Mouse (Mus musculus) cortical plate, adult 2 months (tissue): ENCODE data around the gene Fuca1. TPM values are rescaled to one million over a fixed set of nuclear protein-coding genes. Genes with fewer than 3 reads are reported as not detected.
"Not testable (repeated sequence)": the region's sequence is repeated elsewhere in the genome, so short reads cannot be mapped to it uniquely, and the experiment has no call there.

Experiments
- H3K27ac ChIP-seq: fragments of 200-500 bp; 2 replicates; pipeline ENCODE4 v1.5.1; 2012; ENCODE audit warnings: low read length, control low read depth, inconsistent platforms; ENCODE audit not compliant: insufficient read depth
- H3K4me1 ChIP-seq: fragments of 200-500 bp; 2 replicates; pipeline ENCODE4 v1.6.1; 2011; ENCODE audit warnings: low read length; ENCODE audit not compliant: control insufficient read depth, insufficient read depth
- H3K4me3 ChIP-seq: fragments of 200-500 bp; 2 replicates; pipeline ENCODE4 v1.5.1; 2011; ENCODE audit warnings: mild to moderate bottlenecking, low read length, control low read depth; ENCODE audit not compliant: insufficient read depth
- CTCF ChIP-seq: fragments of 200-500 bp; IDR thresholded peaks from 2 replicates; pipeline ENCODE4 v1.5.1; 2011; ENCODE audit warnings: mild to moderate bottlenecking, control low read depth, low read length; ENCODE audit not compliant: insufficient read depth; ENCODE audit errors: extremely low read depth
- POLR2A ChIP-seq: fragments of 200-500 bp; IDR thresholded peaks from 2 replicates; pipeline ENCODE4 v1.6.1; 2011; ENCODE audit warnings: mild to moderate bottlenecking, low read length, control low read depth; ENCODE audit not compliant: insufficient read depth; ENCODE audit errors: extremely low read depth
- polyA plus RNA-seq: library from polyadenylated mRNA; depleted of rRNA; stranded (reverse); fragments of >200 nt; gene quantifications from 2 replicates; pipeline ENCODE4 v1.2.3, GENCODE M21; 2012

Fuca1 gene
- polyA plus RNA-seq, 1 experiment: 37.8 TPM

- peaks cover 3% of the 10 kb centered on the region; the same call in 1 of the 2 replicates for H3K4me1 ChIP-seq
- no peak for TF ChIP-seq POLR2A
- TF ChIP-seq CTCF: no peak
- H3K4me3 ChIP-seq: no peak overlapping the region; the same call in 1 of the 2 replicates
- H3K27ac ChIP-seq: no peak overlapping the region
Observed at GRCm38 (mm10) chr4:135970585-135970984, 50.0 kb downstream of the Fuca1 start.

GRCm38 (mm10) chr4:135971805-135972555 lies 51.4 kb downstream of the Fuca1 start:
- H3K4me3 ChIP-seq: peak overlapping the region; percentile 40
- peaks cover 3% of the 10 kb centered on the region; the same call in 1 of the 2 replicates for H3K4me1 ChIP-seq
- TF ChIP-seq POLR2A (no peak), CTCF (no peak)
- H3K27ac ChIP-seq: no peak overlapping the region

- Histone ChIP-seq H3K4me3 (peak within 1 kb of the TSS; percentile 40), H3K27ac (no peak within 1 kb of the TSS), H3K4me1 (peaks cover 3% of the 10 kb centered on the region; the same call in 1 of the 2 replicates)
- 0 out of 2 replicates have a peak, but pooled peaks have one; percentile 70 for TF ChIP-seq POLR2A
- TF ChIP-seq CTCF: no peak
Observed at GRCm38 (mm10) chr4:135972556-135972906, 52.0 kb downstream of the Fuca1 start, which contains the start of gene Lypla2. Gene Lypla2, minus strand, starts transcription at chr4:135972626.

GRCm38 (mm10) chr4:135972911-135973811 lies 52.6 kb downstream of the Fuca1 start:
- Histone ChIP-seq H3K27ac (no peak overlapping the region), H3K4me3 (peak overlapping the region; percentile 40), H3K4me1 (peaks cover 3% of the 10 kb centered on the region; the same call in 1 of the 2 replicates)
- TF ChIP-seq CTCF: no peak
- TF ChIP-seq POLR2A: no peak

- H3K4me1 ChIP-seq: peaks cover 3% of the 10 kb centered on the region; the same call in 1 of the 2 replicates
- H3K4me3 ChIP-seq: no peak overlapping the region
- no peak overlapping the region for H3K27ac ChIP-seq
- TF ChIP-seq POLR2A (no peak), CTCF (no peak)
Observed at GRCm38 (mm10) chr4:135976146-135976545, 55.6 kb downstream of the Fuca1 start.

- H3K4me1 ChIP-seq, H3K4me3 ChIP-seq, H3K27ac ChIP-seq: not testable (repeated sequence)
Observed at GRCm38 (mm10) chr4:135980223-135980622, 59.7 kb downstream of the Fuca1 start.

- Histone ChIP-seq H3K4me3 (no peak overlapping the region), H3K4me1 (peaks cover 5% of the 10 kb centered on the region), H3K27ac (no peak overlapping the region)
- TF ChIP-seq CTCF (no peak), POLR2A (no peak)
Observed at GRCm38 (mm10) chr4:135981524-135982063, 61.1 kb downstream of the Fuca1 start.

GRCm38 (mm10) chr4:135984556-135984955 lies 64.0 kb downstream of the Fuca1 start:
- H3K4me3 ChIP-seq: no peak overlapping the region
- no peak overlapping the region for H3K27ac ChIP-seq
- no peak for TF ChIP-seq POLR2A
- TF ChIP-seq CTCF: no peak
- peaks cover 5% of the 10 kb centered on the region for H3K4me1 ChIP-seq

GRCm38 (mm10) chr4:135985193-135985592 lies 64.7 kb downstream of the Fuca1 start:
- H3K27ac ChIP-seq: no peak overlapping the region
- no peak overlapping the region for H3K4me3 ChIP-seq
- TF ChIP-seq POLR2A (no peak), CTCF (no peak)
- peaks cover 5% of the 10 kb centered on the region for H3K4me1 ChIP-seq
